In the genomic region with DNA sequence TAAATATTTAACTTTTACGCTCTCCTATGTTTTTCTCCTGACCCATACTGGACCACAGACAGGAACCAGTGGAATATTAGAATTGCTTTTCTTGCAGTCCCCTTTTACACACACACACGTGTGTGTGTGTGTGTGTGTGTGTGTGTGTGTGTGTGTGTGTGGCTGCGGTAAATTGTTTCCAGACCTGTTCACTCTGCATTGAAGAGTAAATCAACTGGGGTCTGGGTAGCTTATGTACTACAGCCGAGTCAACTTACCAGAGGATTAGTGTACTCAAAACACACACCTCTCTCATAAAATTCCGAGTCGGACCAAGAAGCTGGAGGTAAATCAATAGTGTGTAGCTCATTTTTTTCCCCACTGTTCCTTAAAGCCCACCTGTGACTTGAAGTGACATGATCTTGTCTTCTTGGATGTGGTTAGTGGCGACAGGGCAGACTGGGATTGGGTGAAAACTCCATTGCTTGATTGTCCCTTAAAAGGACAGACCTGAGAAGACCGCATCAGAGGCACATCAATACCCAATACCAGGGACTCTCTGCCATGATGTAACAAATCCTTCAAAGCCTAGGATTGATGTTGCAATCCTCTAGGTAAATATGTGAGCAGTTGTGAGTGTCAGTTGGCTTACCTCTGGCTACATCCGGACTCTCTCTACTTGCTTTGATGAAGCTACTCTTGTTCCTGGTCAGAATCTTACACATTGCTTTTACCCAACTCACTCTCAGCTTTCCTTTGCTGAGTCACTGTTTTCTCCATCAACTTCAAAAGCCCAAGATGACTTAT, we compare ENCODE assay signal across 19 mouse cellular contexts.
DNase-seq lines count a peak whose midpoint lies in the region; ATAC-seq and TF ChIP-seq lines count a peak whose summit lies in the region.
"Had no signal": no experiment of that assay in that cellular context is flagged by ENCODE, and none has a peak within 500 bp of the region (broad histone marks: within the 10 kb centered on the region; RNA-seq: fewer than 3 reads in every experiment).

No protein-coding gene starts in this region.

- no peak for TF ChIP-seq POLR2A in liver, adult 2 months (IDR thresholded peaks at IDR 0.05; ENCODE audit: extremely low read depth, insufficient read depth, low read length)

- no peaks in the 10 kb centered on the region for H3K27me3 ChIP-seq in liver, adult 2 months (ENCODE audit: control insufficient read depth, insufficient read depth, low read length)
- H3K27me3 ChIP-seq in liver, embryonic 11.5 days (replicated peaks; ENCODE audit: control insufficient read depth, insufficient read depth, low read length) = no peaks in the 10 kb centered on the region
- no peaks in the 10 kb centered on the region for H3K27me3 ChIP-seq in liver, embryonic 15.5 days
- H3K27me3 ChIP-seq: forebrain, embryonic 15.5 days; hindbrain, embryonic 12.5 days had no signal

- peak; percentile 77 for ATAC-seq in liver, embryonic 11.5 days (replicated peaks; ENCODE audit: low FRiP score)
- peak; percentile 78 for ATAC-seq in liver, embryonic 15.5 days (ENCODE audit: insufficient read depth)
- ATAC-seq in megakaryocyte, adult 5-6 weeks (ENCODE audit: poor library complexity, severe bottlenecking) = no peak
- ATAC-seq: activated CD4-positive, CD25-positive, alpha-beta regulatory T cell, adult 4 months; forebrain, embryonic 15.5 days had no signal

- H3K9ac ChIP-seq in liver, adult 2 months (ENCODE audit: low read depth, low read length) = no peak overlapping the region; the same call in 1 of the 2 replicates
- no peak overlapping the region for H3K9ac ChIP-seq in liver, embryonic 11.5 days (ENCODE audit: low read depth, low read length)
- H3K9ac ChIP-seq in liver, embryonic 15.5 days = no peak overlapping the region
- H3K9ac ChIP-seq: forebrain, embryonic 15.5 days; hindbrain, embryonic 12.5 days had no signal

- H3K9me3 ChIP-seq in liver, embryonic 11.5 days (ENCODE audit: control insufficient read depth, low read length) = no peaks in the 10 kb centered on the region
- no peaks in the 10 kb centered on the region for H3K9me3 ChIP-seq in liver, embryonic 15.5 days (replicated peaks)
- H3K9me3 ChIP-seq: forebrain, embryonic 15.5 days; heart, embryonic 10.5 days; hindbrain, embryonic 12.5 days had no signal

- DNase-seq in liver, adult 2 months (ENCODE audit: extremely low read depth, low read depth, low spot score) = peak; percentile 89
- DNase-seq in liver = no peak
- no peak for DNase-seq in liver, embryonic 11.5 days (ENCODE audit: low spot score)
- DNase-seq in left cerebral cortex, adult 11 months (ENCODE audit: low spot score) = no peak
- no peak for DNase-seq in kidney, adult 11 months
- DNase-seq: adrenal gland, postnatal 14 days; cerebellum, adult 18-20 months; cerebellum, adult 9-11 months; cerebellum, postnatal 36 days; gastrocnemius, postnatal 10 days; heart, adult 18-20 months; heart, postnatal 10 days; heart, postnatal 4 days had no signal

- no peaks in the 10 kb centered on the region for H3K36me3 ChIP-seq in liver, adult 2 months (ENCODE audit: control insufficient read depth, insufficient read depth, low read length)
- H3K36me3 ChIP-seq in liver, embryonic 11.5 days (ENCODE audit: control insufficient read depth, insufficient read depth, low read length) = no peaks in the 10 kb centered on the region
- H3K36me3 ChIP-seq in liver, embryonic 15.5 days (replicated peaks) = no peaks in the 10 kb centered on the region
- H3K36me3 ChIP-seq: forebrain, embryonic 15.5 days; heart, embryonic 10.5 days; hindbrain, embryonic 12.5 days had no signal

- H3K27ac ChIP-seq in liver, adult 2 months (replicated peaks; ENCODE audit: insufficient read depth, low read depth, low read length) = no peak overlapping the region
- H3K27ac ChIP-seq in liver, embryonic 11.5 days (ENCODE audit: low read depth, low read length) = no peak overlapping the region
- H3K27ac ChIP-seq in liver, embryonic 15.5 days (replicated peaks) = 0 out of 2 replicates have a peak overlapping the region, but pooled peaks have one; percentile 14
- H3K27ac ChIP-seq: forebrain, embryonic 15.5 days; heart, embryonic 10.5 days; hindbrain, embryonic 12.5 days had no signal

- 0 out of 2 replicates have a peak, but pooled peaks cover 2% of the 10 kb centered on the region for H3K79me2 ChIP-seq in liver, adult 2 months (ENCODE audit: control insufficient read depth, insufficient read depth, low read length)

- H3K4me3 ChIP-seq in liver, adult 2 months (ENCODE audit: insufficient read depth, low read depth, low read length) = peak overlapping the region; percentile 48
- no peak overlapping the region for H3K4me3 ChIP-seq in liver, embryonic 11.5 days (ENCODE audit: low read depth, low read length)
- peak overlapping the region; percentile 14; the same call in 1 of the 2 replicates for H3K4me3 ChIP-seq in liver, embryonic 15.5 days (replicated peaks)
- H3K4me3 ChIP-seq: forebrain, embryonic 15.5 days; heart, embryonic 10.5 days; hindbrain, embryonic 12.5 days had no signal

- 32% methylated on average over 9 of the region's 9 CpGs for WGBS in liver, adult 2 months
- 75% methylated on average over 9 of the region's 9 CpGs for WGBS in liver, embryonic 11.5 days
- WGBS in liver, embryonic 15.5 days (ENCODE audit: insufficient replicate concordance) = 57% methylated on average over 9 of the region's 9 CpGs

- TF ChIP-seq CTCF in liver, adult 2 months (IDR thresholded peaks at IDR 0.05; ENCODE audit: low read depth, low read length) = no peak

- H3K4me1 ChIP-seq in liver, adult 2 months (ENCODE audit: control insufficient read depth, insufficient read depth, low read length) = peaks cover 3% of the 10 kb centered on the region
- H3K4me1 ChIP-seq in liver, embryonic 11.5 days (replicated peaks; ENCODE audit: control insufficient read depth, insufficient read depth, low read length) = 0 out of 2 replicates have a peak, but pooled peaks cover 3% of the 10 kb centered on the region
- H3K4me1 ChIP-seq in liver, embryonic 15.5 days (replicated peaks) = no peaks in the 10 kb centered on the region; the same call in 1 of the 2 replicates
- H3K4me1 ChIP-seq: forebrain, embryonic 15.5 days; heart, embryonic 10.5 days had no signal

- no peak overlapping the region for H3K4me2 ChIP-seq in liver, embryonic 11.5 days
- H3K4me2 ChIP-seq in liver, embryonic 15.5 days = no peak overlapping the region; the same call in 1 of the 2 replicates
- H3K4me2 ChIP-seq: forebrain, embryonic 15.5 days; hindbrain, embryonic 12.5 days had no signal
